Mouse (Mus musculus): ENCODE measurements around the gene Tmem163. TPM values are rescaled to one million over a fixed set of nuclear protein-coding genes. Genes with fewer than 3 reads are reported as not detected.

Tmem163 gene
- polyA plus RNA-seq, 1 experiment, result 2.5 TPM

- no peak for DNase-seq
- H3K36me3 ChIP-seq (ENCODE audit: control insufficient read depth, insufficient read depth, low read length), result no peaks in the 10 kb centered on the region
- no peak overlapping the region for H3K4me3 ChIP-seq (ENCODE audit: insufficient read depth, low read depth, low read length)
- H3K27ac ChIP-seq (ENCODE audit: insufficient read depth, low read depth, low read length), result no peak overlapping the region
- TF ChIP-seq CTCF (conservative IDR thresholded peaks at IDR 0.05; ENCODE audit: insufficient read depth, insufficient read length, low read depth, low read length) (no peak), POLR2A (IDR thresholded peaks at IDR 0.05; ENCODE audit: low read depth, low read length) (no peak)
- H3K27me3 ChIP-seq (replicated peaks; ENCODE audit: control insufficient read depth, insufficient read depth, low read length), result no peaks in the 10 kb centered on the region; the same call in 1 of the 2 replicates
- no peaks in the 10 kb centered on the region for H3K4me1 ChIP-seq (ENCODE audit: control insufficient read depth, insufficient read depth, low read length)
- WGBS, result 34% methylated on average over 17 of the region's 17 CpGs
Observed at GRCm38 (mm10) chr1:127537204-127538038, 141.9 kb downstream of the Tmem163 start.

- no peak overlapping the region for H3K4me3 ChIP-seq (ENCODE audit: insufficient read depth, low read depth, low read length)
- WGBS, result 21% methylated on average over 5 of the region's 5 CpGs
- no peak overlapping the region for H3K27ac ChIP-seq (ENCODE audit: insufficient read depth, low read depth, low read length)
- no peaks in the 10 kb centered on the region; the same call in 1 of the 2 replicates for H3K27me3 ChIP-seq (replicated peaks; ENCODE audit: control insufficient read depth, insufficient read depth, low read length)
- no peak for DNase-seq
- H3K36me3 ChIP-seq (ENCODE audit: control insufficient read depth, insufficient read depth, low read length), result no peaks in the 10 kb centered on the region
- H3K4me1 ChIP-seq (ENCODE audit: control insufficient read depth, insufficient read depth, low read length), result no peaks in the 10 kb centered on the region
- TF ChIP-seq POLR2A (IDR thresholded peaks at IDR 0.05; ENCODE audit: low read depth, low read length), result no peak
- no peak for TF ChIP-seq CTCF (conservative IDR thresholded peaks at IDR 0.05; ENCODE audit: insufficient read depth, insufficient read length, low read depth, low read length)
Observed at GRCm38 (mm10) chr1:127536448-127536847, 142.9 kb downstream of the Tmem163 start.

DNA sequence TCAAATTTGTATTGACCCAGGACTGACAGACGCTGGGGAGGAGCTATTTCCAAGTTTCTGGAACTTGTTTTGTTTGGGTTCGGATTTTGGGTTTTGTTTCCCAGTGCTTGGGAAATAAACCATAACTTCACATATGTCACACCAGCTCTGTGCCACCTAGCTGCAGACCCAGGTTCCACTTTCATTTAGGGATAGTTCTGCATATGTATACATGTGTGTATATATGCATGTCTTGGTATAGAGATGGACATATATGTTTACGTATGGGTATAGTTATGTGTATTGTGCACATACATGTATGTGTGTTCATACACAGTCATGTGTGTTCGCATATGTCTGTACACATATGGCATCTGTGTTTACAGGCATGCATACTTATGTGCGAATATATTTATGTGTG is 147.6 kb downstream of the Tmem163 start:
- TF ChIP-seq POLR2A (IDR thresholded peaks at IDR 0.05; ENCODE audit: low read depth, low read length), result no peak
- no peak for TF ChIP-seq CTCF (conservative IDR thresholded peaks at IDR 0.05; ENCODE audit: insufficient read depth, insufficient read length, low read depth, low read length)
- DNase-seq, result no peak
- no peaks in the 10 kb centered on the region for H3K36me3 ChIP-seq (ENCODE audit: control insufficient read depth, insufficient read depth, low read length)
- no peak overlapping the region for H3K4me3 ChIP-seq (ENCODE audit: insufficient read depth, low read depth, low read length)
- no peak overlapping the region for H3K27ac ChIP-seq (ENCODE audit: insufficient read depth, low read depth, low read length)
- no peaks in the 10 kb centered on the region; the same call in 1 of the 2 replicates for H3K27me3 ChIP-seq (replicated peaks; ENCODE audit: control insufficient read depth, insufficient read depth, low read length)
- 63% methylated on average over 5 of the region's 5 CpGs for WGBS
- H3K4me1 ChIP-seq (ENCODE audit: control insufficient read depth, insufficient read depth, low read length), result no peaks in the 10 kb centered on the region

GRCm38 (mm10) chr1:127530849-127531580 is 148.3 kb downstream of the Tmem163 start:
- Histone ChIP-seq H3K27ac (ENCODE audit: insufficient read depth, low read depth, low read length) (no peak overlapping the region), H3K4me3 (ENCODE audit: insufficient read depth, low read depth, low read length) (no peak overlapping the region), H3K27me3 (replicated peaks; ENCODE audit: control insufficient read depth, insufficient read depth, low read length) (no peaks in the 10 kb centered on the region; the same call in 1 of the 2 replicates), H3K4me1 (ENCODE audit: control insufficient read depth, insufficient read depth, low read length) (no peaks in the 10 kb centered on the region), H3K36me3 (ENCODE audit: control insufficient read depth, insufficient read depth, low read length) (no peaks in the 10 kb centered on the region)
- DNase-seq, result no peak
- WGBS, result 32% methylated on average over 14 of the region's 14 CpGs
- TF ChIP-seq POLR2A (IDR thresholded peaks at IDR 0.05; ENCODE audit: low read depth, low read length), result no peak
- TF ChIP-seq CTCF (conservative IDR thresholded peaks at IDR 0.05; ENCODE audit: insufficient read depth, insufficient read length, low read depth, low read length), result no peak

- Histone ChIP-seq H3K27me3 (replicated peaks; ENCODE audit: control insufficient read depth, insufficient read depth, low read length) (no peaks in the 10 kb centered on the region), H3K36me3 (ENCODE audit: control insufficient read depth, insufficient read depth, low read length) (no peaks in the 10 kb centered on the region), H3K27ac (ENCODE audit: insufficient read depth, low read depth, low read length) (no peak overlapping the region), H3K4me1 (ENCODE audit: control insufficient read depth, insufficient read depth, low read length) (no peaks in the 10 kb centered on the region), H3K4me3 (ENCODE audit: insufficient read depth, low read depth, low read length) (no peak overlapping the region)
- DNase-seq, result peak; percentile 21
- no peak for TF ChIP-seq POLR2A (IDR thresholded peaks at IDR 0.05; ENCODE audit: low read depth, low read length)
- no peak for TF ChIP-seq CTCF (conservative IDR thresholded peaks at IDR 0.05; ENCODE audit: insufficient read depth, insufficient read length, low read depth, low read length)
- 62% methylated on average over 8 of the region's 8 CpGs for WGBS
Observed at GRCm38 (mm10) chr1:127523364-127523763, 156.0 kb downstream of the Tmem163 start.

GRCm38 (mm10) chr1:127514888-127515287 is 164.5 kb downstream of the Tmem163 start:
- no peak for DNase-seq
- Histone ChIP-seq H3K27ac (ENCODE audit: insufficient read depth, low read depth, low read length) (no peak overlapping the region), H3K27me3 (replicated peaks; ENCODE audit: control insufficient read depth, insufficient read depth, low read length) (no peaks in the 10 kb centered on the region), H3K4me3 (ENCODE audit: insufficient read depth, low read depth, low read length) (no peak overlapping the region), H3K4me1 (ENCODE audit: control insufficient read depth, insufficient read depth, low read length) (no peaks in the 10 kb centered on the region), H3K36me3 (ENCODE audit: control insufficient read depth, insufficient read depth, low read length) (no peaks in the 10 kb centered on the region)
- 98% methylated on average over 10 of the region's 10 CpGs for whole genome bisulfite sequencing
- TF ChIP-seq CTCF (conservative IDR thresholded peaks at IDR 0.05; ENCODE audit: insufficient read depth, insufficient read length, low read depth, low read length) (no peak), POLR2A (IDR thresholded peaks at IDR 0.05; ENCODE audit: low read depth, low read length) (no peak)

DNA sequence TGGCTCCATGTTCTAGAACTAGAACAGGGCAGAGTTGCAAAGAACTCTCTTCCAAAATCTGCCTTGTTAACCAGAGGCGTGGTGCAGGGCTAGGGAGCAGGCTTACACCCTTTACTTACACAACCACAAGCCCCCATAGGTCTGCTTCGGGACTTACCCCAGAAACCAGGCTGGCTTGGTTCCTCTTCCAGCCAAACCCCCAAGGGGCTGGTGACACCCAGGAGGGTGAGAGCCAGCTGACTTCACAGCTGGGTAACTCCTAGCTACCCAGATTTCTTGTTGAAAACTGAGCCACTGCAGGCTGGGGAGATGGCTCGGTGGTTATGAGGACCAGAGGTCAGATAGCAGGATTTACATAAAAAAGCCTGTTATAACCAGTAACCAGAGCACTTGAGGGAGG is 164.9 kb downstream of the Tmem163 start:
- WGBS, result 65% methylated on average over 3 of the region's 3 CpGs
- Histone ChIP-seq H3K4me1 (ENCODE audit: control insufficient read depth, insufficient read depth, low read length) (no peaks in the 10 kb centered on the region), H3K27me3 (replicated peaks; ENCODE audit: control insufficient read depth, insufficient read depth, low read length) (no peaks in the 10 kb centered on the region), H3K4me3 (ENCODE audit: insufficient read depth, low read depth, low read length) (no peak overlapping the region), H3K27ac (ENCODE audit: insufficient read depth, low read depth, low read length) (no peak overlapping the region), H3K36me3 (ENCODE audit: control insufficient read depth, insufficient read depth, low read length) (no peaks in the 10 kb centered on the region)
- no peak for DNase-seq
- TF ChIP-seq CTCF (conservative IDR thresholded peaks at IDR 0.05; ENCODE audit: insufficient read depth, insufficient read length, low read depth, low read length), result no peak
- no peak for TF ChIP-seq POLR2A (IDR thresholded peaks at IDR 0.05; ENCODE audit: low read depth, low read length)
